Mouse (Mus musculus) frontal cortex, postnatal 10 days (tissue): ENCODE results near the gene Ppfibp2.

Experiments used
- DNase-seq, 2 experiments: peaks; one replicate each; pipeline ENCODE4 v3.0.0; 2022; ENCODE audit warnings: low spot score in 2 of 2, mixed read lengths in 1 of 2

Ppfibp2 gene

GRCm38 (mm10) chr7:107664063-107665056 is 69.4 kb downstream of the Ppfibp2 start:
- DNase-seq = no peak

- DNase-seq = peak; percentile 22 to 27
Observed at GRCm38 (mm10) chr7:107665221-107665585, 70.2 kb downstream of the Ppfibp2 start.

- DNase-seq = peak; percentile 31 to 33
Observed at GRCm38 (mm10) chr7:107665586-107666261, 70.7 kb downstream of the Ppfibp2 start.

- no peak for DNase-seq
Observed at GRCm38 (mm10) chr7:107666262-107666902, 71.4 kb downstream of the Ppfibp2 start.

GRCm38 (mm10) chr7:107668514-107668913 is 73.5 kb downstream of the Ppfibp2 start:
- no peak for DNase-seq

- no peak for DNase-seq
Observed at GRCm38 (mm10) chr7:107675224-107675623, 80.2 kb downstream of the Ppfibp2 start.

GRCm38 (mm10) chr7:107680151-107680852 is 85.3 kb downstream of the Ppfibp2 start:
- no peak for DNase-seq

GRCm38 (mm10) chr7:107681306-107681705 is 86.3 kb downstream of the Ppfibp2 start:
- DNase-seq = no peak

GRCm38 (mm10) chr7:107683162-107683561 is 88.2 kb downstream of the Ppfibp2 start:
- no peak for DNase-seq

- DNase-seq = no peak
Observed at GRCm38 (mm10) chr7:107683622-107684021, 88.6 kb downstream of the Ppfibp2 start.

- DNase-seq = no peak
Observed at GRCm38 (mm10) chr7:107685238-107685954, 90.4 kb downstream of the Ppfibp2 start.

GRCm38 (mm10) chr7:107685955-107686285 is 90.9 kb downstream of the Ppfibp2 start:
- DNase-seq = no peak

- DNase-seq = no peak
Observed at GRCm38 (mm10) chr7:107687412-107687811, 92.4 kb downstream of the Ppfibp2 start.

- DNase-seq = no peak
Observed at GRCm38 (mm10) chr7:107688040-107688439, 93.0 kb downstream of the Ppfibp2 start.

- DNase-seq = no peak
Observed at GRCm38 (mm10) chr7:107690426-107691221, 95.6 kb downstream of the Ppfibp2 start.

- no peak for DNase-seq
Observed at GRCm38 (mm10) chr7:107691493-107691892, 96.5 kb downstream of the Ppfibp2 start.

GRCm38 (mm10) chr7:107694254-107694947 is 99.4 kb downstream of the Ppfibp2 start:
- DNase-seq = no peak

GRCm38 (mm10) chr7:107697066-107697465 is 102.1 kb downstream of the Ppfibp2 start:
- no peak for DNase-seq

- DNase-seq = no peak
Observed at GRCm38 (mm10) chr7:107699926-107700325, 104.9 kb downstream of the Ppfibp2 start.

- DNase-seq = no peak
Observed at GRCm38 (mm10) chr7:107700646-107701045, 105.6 kb downstream of the Ppfibp2 start.
